Mouse (Mus musculus) thymus, adult 2 months (tissue): ENCODE data around the gene Pdcd4.

Experiments
- CTCF ChIP-seq: fragments of 200-500 bp; IDR thresholded peaks from 2 replicates; pipeline ENCODE4 v1.5.1; 2012; ENCODE audit warnings: mild to moderate bottlenecking, control low read depth, low read length, moderate library complexity, borderline replicate concordance; ENCODE audit not compliant: control insufficient read depth, poor library complexity, insufficient read depth; ENCODE audit errors: extremely low read depth
- POLR2A ChIP-seq: fragments of 200-500 bp; IDR thresholded peaks from 2 replicates; pipeline ENCODE4 v1.6.1; 2012; ENCODE audit warnings: mild to moderate bottlenecking, low read length, control low read depth, moderate library complexity; ENCODE audit not compliant: control insufficient read depth, poor library complexity, insufficient read depth; ENCODE audit errors: extremely low read depth

DNA sequence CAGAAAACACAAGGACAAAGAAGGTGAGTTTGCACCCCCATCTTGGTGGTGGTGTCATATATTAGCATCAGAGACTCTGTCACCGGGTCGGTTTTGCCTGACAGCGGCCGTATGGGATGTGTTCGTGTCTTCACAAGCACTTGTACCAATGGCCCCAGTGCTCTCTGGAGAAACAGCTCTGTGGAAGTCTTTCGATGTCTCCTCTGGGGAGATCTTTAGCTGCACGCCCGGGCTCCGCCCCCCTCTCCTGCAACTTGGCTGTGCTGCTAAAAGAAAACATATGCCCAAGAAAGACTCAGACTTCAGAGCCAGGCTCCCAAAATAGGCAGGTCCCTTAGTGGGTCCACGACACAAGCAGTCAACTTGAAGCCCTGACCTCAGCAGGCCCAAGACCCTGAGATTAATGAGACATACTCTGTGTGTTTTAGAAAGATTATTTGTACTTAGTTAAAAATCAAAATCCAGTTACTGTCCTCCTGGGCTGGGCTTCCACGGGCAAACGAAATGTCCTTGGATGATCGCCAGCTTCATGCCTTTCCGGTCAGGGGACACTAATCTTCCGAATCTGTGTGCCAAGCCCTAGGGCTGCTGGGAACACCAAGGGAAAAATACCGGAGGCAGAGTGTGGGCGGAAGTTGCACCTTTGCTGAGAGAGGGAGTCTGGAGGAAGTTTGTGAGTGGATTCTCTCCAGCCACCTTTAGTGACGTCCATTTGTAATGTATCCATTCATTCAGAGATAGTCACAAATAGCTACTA lies 41.7 kb upstream of the Pdcd4 start:
- TF ChIP-seq CTCF = no peak
- no peak for TF ChIP-seq POLR2A
